Mouse (Mus musculus): ENCODE data around the gene Pigc. TPM values are rescaled to one million over a fixed set of nuclear protein-coding genes. Genes with fewer than 3 reads are reported as not detected.
A peak's percentile ranks its signal among the peaks of the same experiment; 100 is the strongest.

Pigc gene
- total and polyA plus RNA-seq, 3 experiments: 11.3 to 11.6 (median 11.5) TPM

DNA sequence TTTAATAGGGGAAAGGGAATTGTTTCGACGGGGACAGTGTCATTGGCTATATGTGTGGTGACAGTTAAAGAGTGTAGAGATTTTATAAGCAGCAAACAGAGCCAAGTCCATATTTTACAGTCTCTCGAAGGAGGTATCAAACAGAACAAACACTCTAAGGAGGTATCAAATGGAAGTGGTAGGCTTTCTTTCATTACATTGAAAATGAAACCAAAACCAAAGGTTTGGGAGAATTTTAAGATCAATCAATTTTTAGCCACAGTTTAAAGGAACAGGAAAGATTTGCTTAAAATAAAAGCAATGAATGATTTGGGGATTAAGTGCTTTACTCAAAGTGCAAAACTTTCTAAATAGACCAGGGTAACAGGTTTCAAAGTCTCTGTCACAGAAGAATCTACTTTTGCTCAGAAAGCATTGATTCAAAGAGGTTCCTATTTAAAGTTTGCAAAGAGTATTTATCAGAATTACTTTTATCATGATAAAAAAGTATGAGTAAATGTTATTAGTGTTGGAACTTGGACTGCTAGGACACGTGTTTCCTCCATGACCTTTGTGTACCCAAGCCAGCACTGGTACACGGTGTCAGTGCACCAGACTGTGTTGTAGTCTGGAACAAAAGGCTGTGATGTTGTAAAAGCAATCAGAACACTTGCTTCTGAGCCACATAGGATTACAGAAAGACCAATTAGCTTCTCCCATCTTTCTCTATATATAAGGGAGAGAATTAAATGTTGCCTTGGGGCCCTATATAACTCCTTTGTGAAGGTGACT is 17.8 kb upstream of the Pigc start:
- Histone ChIP-seq H3K27me3 (ENCODE audit: control insufficient read depth, insufficient read depth, low read length) (no peaks in the 10 kb centered on the region), H3K9ac (ENCODE audit: low read depth, low read length) (no peak overlapping the region), H3K79me2 (replicated peaks; ENCODE audit: control insufficient read depth, insufficient read depth, low read length) (no peaks in the 10 kb centered on the region), H3K36me3 (ENCODE audit: control insufficient read depth, insufficient read depth, low read length) (no peaks in the 10 kb centered on the region), H3K27ac (no peak overlapping the region), H3K4me3 (no peak overlapping the region), H3K4me1 (ENCODE audit: control insufficient read depth, insufficient read depth, low read length) (no peaks in the 10 kb centered on the region)
- 62% methylated on average over 5 of the region's 5 CpGs for WGBS
- DNase-seq: no peak
- TF ChIP-seq POLR2A (IDR thresholded peaks at IDR 0.05; ENCODE audit: insufficient read depth, low read depth, low read length): no peak
- no peak for TF ChIP-seq CTCF (IDR thresholded peaks at IDR 0.05)
- TF ChIP-seq EP300 (IDR thresholded peaks at IDR 0.05; ENCODE audit: insufficient read depth, low read depth, low read length): no peak
- intact Hi-C loops (cut with DNase I): no loop called here

DNA sequence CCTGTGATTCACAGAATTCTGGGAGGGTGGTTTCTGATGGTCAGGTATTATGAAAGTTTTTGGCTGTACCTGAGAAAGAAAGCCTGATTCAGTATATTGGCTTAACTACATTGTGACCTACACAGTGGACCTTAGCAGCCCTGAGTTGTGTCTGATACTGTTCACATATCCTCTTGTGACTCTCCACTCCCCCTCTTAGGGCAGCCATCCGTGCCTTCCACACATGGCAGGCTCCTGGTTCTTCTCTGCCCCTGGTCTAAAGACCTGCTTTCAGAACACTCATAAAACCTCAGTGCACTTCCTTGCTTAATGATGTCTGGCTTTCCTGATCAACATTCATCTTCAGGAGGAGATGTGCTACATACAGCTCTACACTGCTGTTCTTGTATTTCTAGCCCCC is 16.4 kb upstream of the Pigc start:
- H3K27ac ChIP-seq: no peak overlapping the region
- H3K36me3 ChIP-seq (ENCODE audit: control insufficient read depth, insufficient read depth, low read length): no peaks in the 10 kb centered on the region
- H3K4me3 ChIP-seq: no peak overlapping the region
- H3K9ac ChIP-seq (ENCODE audit: low read depth, low read length): no peak overlapping the region
- H3K79me2 ChIP-seq (replicated peaks; ENCODE audit: control insufficient read depth, insufficient read depth, low read length): no peaks in the 10 kb centered on the region
- intact Hi-C loops (cut with DNase I): no loop called here
- WGBS: 54% methylated on average over 1 of the region's 1 CpGs
- no peaks in the 10 kb centered on the region for H3K27me3 ChIP-seq (ENCODE audit: control insufficient read depth, insufficient read depth, low read length)
- no peak for TF ChIP-seq CTCF (IDR thresholded peaks at IDR 0.05)
- no peak for TF ChIP-seq POLR2A (IDR thresholded peaks at IDR 0.05; ENCODE audit: insufficient read depth, low read depth, low read length)
- no peaks in the 10 kb centered on the region for H3K4me1 ChIP-seq (ENCODE audit: control insufficient read depth, insufficient read depth, low read length)
- no peak for DNase-seq

DNA sequence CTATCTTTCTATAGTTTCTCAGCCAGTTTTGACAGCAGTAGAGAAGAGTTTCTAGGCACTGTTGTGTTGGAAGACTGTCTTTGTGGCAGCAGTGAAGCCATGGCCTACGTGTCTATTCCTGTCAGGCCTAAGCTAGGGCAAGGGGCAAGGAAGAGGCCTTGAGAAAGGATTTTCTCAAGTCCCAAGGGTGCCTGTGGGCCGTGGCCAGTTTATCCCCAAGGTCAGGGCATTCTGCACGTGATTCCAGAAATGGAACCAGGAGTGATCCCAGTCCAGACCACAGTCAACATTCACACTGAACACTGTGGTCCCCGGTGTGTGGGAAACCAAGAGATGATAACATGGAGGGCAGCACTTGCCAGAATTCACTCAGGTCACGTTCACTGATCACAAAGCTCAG is 13.1 kb upstream of the Pigc start:
- Histone ChIP-seq H3K27ac (no peak overlapping the region), H3K27me3 (ENCODE audit: control insufficient read depth, insufficient read depth, low read length) (no peaks in the 10 kb centered on the region), H3K4me3 (no peak overlapping the region), H3K4me1 (ENCODE audit: control insufficient read depth, insufficient read depth, low read length) (no peaks in the 10 kb centered on the region), H3K9ac (ENCODE audit: low read depth, low read length) (no peak overlapping the region), H3K36me3 (ENCODE audit: control insufficient read depth, insufficient read depth, low read length) (no peaks in the 10 kb centered on the region), H3K79me2 (replicated peaks; ENCODE audit: control insufficient read depth, insufficient read depth, low read length) (no peaks in the 10 kb centered on the region)
- DNase-seq: no peak
- WGBS: 48% methylated on average over 5 of the region's 5 CpGs
- intact Hi-C loops (cut with DNase I): no loop called here
- TF ChIP-seq POLR2A (IDR thresholded peaks at IDR 0.05; ENCODE audit: insufficient read depth, low read depth, low read length) (no peak), EP300 (IDR thresholded peaks at IDR 0.05; ENCODE audit: insufficient read depth, low read depth, low read length) (no peak), CTCF (IDR thresholded peaks at IDR 0.05) (no peak)

DNA sequence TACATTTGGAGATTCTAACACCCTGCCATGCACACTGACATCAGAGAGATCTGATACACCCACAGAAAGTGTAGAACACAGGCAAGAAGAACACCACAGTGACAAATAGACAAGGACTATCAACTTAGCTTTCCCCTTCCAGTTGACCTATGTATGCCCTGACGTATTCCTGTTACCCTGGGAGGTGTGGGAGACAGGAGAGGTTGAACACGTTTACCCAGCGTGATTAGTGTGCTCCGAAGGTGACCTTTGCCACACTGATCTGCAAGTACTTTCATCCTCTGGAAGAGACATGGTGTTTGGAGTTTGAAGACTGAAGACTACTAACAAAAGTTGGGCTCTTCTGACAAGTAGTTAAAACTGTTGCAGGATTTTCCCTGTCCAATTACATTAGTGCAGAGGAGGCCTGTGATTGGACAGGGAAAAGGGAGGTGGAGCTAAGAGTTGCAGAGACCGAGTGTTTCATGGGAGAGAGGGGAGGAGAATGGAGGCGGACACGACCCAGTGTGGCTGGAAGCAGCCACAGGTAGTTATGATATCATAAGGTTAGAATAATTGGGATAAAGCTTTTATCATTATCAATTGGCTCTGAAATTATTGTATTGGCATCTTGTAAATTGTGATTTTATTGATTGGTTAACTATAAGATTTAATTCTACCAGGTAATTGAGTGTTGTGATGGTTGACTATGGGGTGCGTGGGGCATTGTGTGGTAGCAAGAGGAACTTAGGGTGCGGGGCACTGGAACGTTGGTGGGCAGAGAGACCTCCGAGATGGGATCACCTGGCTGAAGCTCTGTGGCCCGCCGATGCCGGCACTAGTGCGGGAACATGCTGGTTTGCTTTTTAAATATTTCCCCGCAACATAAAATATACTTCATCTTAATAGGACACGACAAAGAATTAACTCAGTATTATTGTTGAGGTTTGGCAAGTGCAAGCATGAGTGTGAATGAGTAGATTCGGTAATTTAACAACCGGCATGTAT is 10.7 kb upstream of the Pigc start:
- WGBS: 80% methylated on average over 19 of the region's 19 CpGs
- no peaks in the 10 kb centered on the region for H3K36me3 ChIP-seq (ENCODE audit: control insufficient read depth, insufficient read depth, low read length)
- TF ChIP-seq EP300 (IDR thresholded peaks at IDR 0.05; ENCODE audit: insufficient read depth, low read depth, low read length) (no peak), CTCF (IDR thresholded peaks at IDR 0.05) (no peak), POLR2A (IDR thresholded peaks at IDR 0.05; ENCODE audit: insufficient read depth, low read depth, low read length) (no peak)

DNA sequence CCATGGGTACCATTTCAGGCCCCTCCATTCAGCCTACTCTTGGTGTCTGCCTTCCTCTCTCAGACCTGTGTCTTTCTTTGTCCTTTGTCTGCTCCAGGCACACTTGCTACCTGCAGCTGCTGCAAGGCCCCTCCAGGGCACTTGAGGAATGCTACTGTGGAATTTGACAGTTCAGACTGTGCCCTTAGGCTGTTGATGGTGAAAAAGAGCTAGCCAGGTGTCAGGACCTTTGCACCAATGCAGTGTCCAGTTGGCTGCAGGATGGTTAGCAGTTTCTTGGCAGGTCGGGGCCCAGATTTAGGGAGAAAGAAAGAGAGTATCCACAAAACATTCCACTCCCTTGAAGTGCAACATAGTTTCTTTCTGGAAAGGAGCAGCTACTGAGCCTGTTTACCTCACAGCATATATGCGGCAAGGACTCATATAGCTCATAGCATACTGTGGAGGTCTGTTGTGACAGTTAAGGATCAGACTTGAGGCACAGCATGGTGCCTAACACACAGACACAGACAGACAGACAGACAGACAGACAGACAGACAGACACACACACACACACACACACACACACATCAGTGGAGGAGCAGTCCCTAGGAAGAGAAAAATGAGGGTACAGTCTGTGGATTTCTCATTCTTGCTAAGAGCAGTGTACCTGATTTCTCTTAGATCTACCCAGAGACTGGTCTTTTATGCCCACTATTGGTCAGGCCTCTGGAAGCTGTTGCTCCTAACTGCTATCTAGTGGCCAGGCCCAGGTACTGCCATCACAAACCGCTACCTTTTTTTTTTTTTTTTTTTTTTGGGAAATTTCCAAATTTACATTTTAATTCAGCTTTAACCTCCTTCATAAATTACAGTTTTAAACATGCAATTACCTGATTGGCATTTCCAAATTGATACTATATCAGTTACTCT is 6.3 kb upstream of the Pigc start:
- intact Hi-C loops (cut with DNase I): no loop called here
- H3K27me3 ChIP-seq (ENCODE audit: control insufficient read depth, insufficient read depth, low read length): no peaks in the 10 kb centered on the region
- H3K4me1 ChIP-seq (ENCODE audit: control insufficient read depth, insufficient read depth, low read length): no peaks in the 10 kb centered on the region
- TF ChIP-seq EP300 (IDR thresholded peaks at IDR 0.05; ENCODE audit: insufficient read depth, low read depth, low read length): no peak
- peak; percentile 67 for TF ChIP-seq CTCF (IDR thresholded peaks at IDR 0.05)
- no peak overlapping the region for H3K4me3 ChIP-seq
- no peaks in the 10 kb centered on the region for H3K36me3 ChIP-seq (ENCODE audit: control insufficient read depth, insufficient read depth, low read length)
- no peak for DNase-seq
- H3K27ac ChIP-seq: no peak overlapping the region
- H3K79me2 ChIP-seq (replicated peaks; ENCODE audit: control insufficient read depth, insufficient read depth, low read length): no peaks in the 10 kb centered on the region
- H3K9ac ChIP-seq (ENCODE audit: low read depth, low read length): no peak overlapping the region
- WGBS: 49% methylated on average over 3 of the region's 3 CpGs

More for the DNA sequence above, 10.7 kb upstream of the Pigc start:
- no peaks in the 10 kb centered on the region for H3K27me3 ChIP-seq (ENCODE audit: control insufficient read depth, insufficient read depth, low read length)
- no peaks in the 10 kb centered on the region for H3K79me2 ChIP-seq (replicated peaks; ENCODE audit: control insufficient read depth, insufficient read depth, low read length)
- no peak for DNase-seq
- H3K27ac ChIP-seq: no peak overlapping the region
- H3K4me3 ChIP-seq: no peak overlapping the region
- no peak overlapping the region for H3K9ac ChIP-seq (ENCODE audit: low read depth, low read length)
- intact Hi-C loops (cut with DNase I): no loop called here
- H3K4me1 ChIP-seq (ENCODE audit: control insufficient read depth, insufficient read depth, low read length): no peaks in the 10 kb centered on the region

All from heart, adult 2 months (tissue).